Mouse (Mus musculus) heart, embryonic 14.5 days (tissue): ENCODE measurements around the gene Gm8660. TPM values are rescaled to one million over a fixed set of nuclear protein-coding genes. Genes with fewer than 3 reads are reported as not detected.
"Not testable (repeated sequence)": the region's sequence is repeated elsewhere in the genome, so short reads cannot be mapped to it uniquely, and the experiment has no call there.

Experiments
- ATAC-seq: fragments of 200-750 bp; cut with Nextera tagmentation; 2 replicates; pipeline ENCODE4 v1.8.0; 2017; ENCODE audit warnings: low read depth, moderate TSS enrichment; ENCODE audit not compliant: insufficient number of reproducible peaks, insufficient read depth, low FRiP score
- H3K27ac ChIP-seq, 2 experiments: fragments of 200-500 bp in 1 of 2; fragments of 300-500 bp in 1 of 2; sonication (generic) in 1 of 2; replicated peaks in 1 of 2; 2 replicates each; pipeline ENCODE4 v1.5.1; 2012 to 2014; ENCODE audit warnings: low read depth in 2 of 2, low read length in 2 of 2, control low read depth in 1 of 2, mild to moderate bottlenecking in 1 of 2, mixed read lengths in 1 of 2; ENCODE audit not compliant: control insufficient read depth in 1 of 2, insufficient read depth in 1 of 2
- H3K27me3 ChIP-seq: fragments of 300-500 bp; sonication (generic); 2 replicates; pipeline ENCODE4 v1.6.1; 2014; ENCODE audit warnings: mild to moderate bottlenecking, low read length, control low read depth; ENCODE audit not compliant: control insufficient read depth, insufficient read depth
- H3K36me3 ChIP-seq: fragments of 300-500 bp; sonication (generic); 2 replicates; pipeline ENCODE4 v1.6.1; 2014; ENCODE audit warnings: mild to moderate bottlenecking, control low read depth, low read length, mixed read lengths; ENCODE audit not compliant: control insufficient read depth, insufficient read depth
- H3K4me1 ChIP-seq, 2 experiments: fragments of 200-500 bp in 1 of 2; fragments of 300-500 bp in 1 of 2; sonication (generic) in 1 of 2; 2 replicates each; pipeline ENCODE4 v1.6.1; 2012 to 2014; ENCODE audit warnings: low read length in 2 of 2, control low read depth in 1 of 2, mixed read lengths in 1 of 2; ENCODE audit not compliant: control insufficient read depth in 2 of 2, insufficient read depth in 2 of 2
- H3K4me2 ChIP-seq: fragments of 300-500 bp; sonication (generic); 2 replicates; pipeline ENCODE4 v1.6.1; 2014; ENCODE audit warnings: mild to moderate bottlenecking, low read length
- H3K4me3 ChIP-seq, 2 experiments: fragments of 200-500 bp in 1 of 2; fragments of 300-500 bp in 1 of 2; sonication (generic) in 1 of 2; 2 replicates each; pipeline ENCODE4 v1.5.1; 2012 to 2014; ENCODE audit warnings: low read length in 2 of 2, mild to moderate bottlenecking in 2 of 2, control low read depth in 1 of 2, low read depth in 1 of 2, moderate library complexity in 1 of 2; ENCODE audit not compliant: control insufficient read depth in 1 of 2, insufficient read depth in 1 of 2
- H3K9ac ChIP-seq: fragments of 300-500 bp; sonication (generic); 2 replicates; pipeline ENCODE4 v1.6.1; 2014; ENCODE audit warnings: mild to moderate bottlenecking, low read length
- H3K9me3 ChIP-seq: fragments of 300-500 bp; sonication (generic); 2 replicates; pipeline ENCODE4 v1.6.1; 2016; ENCODE audit warnings: low read length, control low read depth; ENCODE audit not compliant: control insufficient read depth
- WGBS: fragments of 180-500 bp; shearing (Covaris S2); extraction: QIAGEN DNeasy Blood & Tissue Kit; methylation state at CpG from one replicate; pipeline ENCODE4 v1.1.7; 2014; 5-methylcytosine and 5-hydroxymethylcytosine counted together
- polyA plus RNA-seq: library from polyadenylated mRNA; unstranded; fragments of >200 nt; fragmentation: Nextera tagmentation; extraction: Ambion mirVana; gene quantifications from 2 replicates; pipeline ENCODE4 v1.2.1, GENCODE M21; 2014

The Gm8660 gene
- not detected in 2 replicates for polyA plus RNA-seq

GRCm38 (mm10) chr7:22370939-22371338 is at the start of gene Gm8660:
Gm8660 (minus strand) TSS chr7:22371039.
- not testable (repeated sequence) for H3K4me1 ChIP-seq, H3K9me3 ChIP-seq, H3K4me2 ChIP-seq, H3K4me3 ChIP-seq, H3K27ac ChIP-seq, H3K27me3 ChIP-seq, ATAC-seq, H3K36me3 ChIP-seq, H3K9ac ChIP-seq
- WGBS = no CpG with 5 or more reads among the region's 1 CpGs

GRCm38 (mm10) chr7:22413283-22413682 is 42.4 kb upstream of the Gm8660 start, which contains the start of gene Vmn1r148:
Vmn1r148 (plus strand) TSS chr7:22413583.
- H3K4me2 ChIP-seq, H3K9me3 ChIP-seq, H3K4me1 ChIP-seq, H3K36me3 ChIP-seq, H3K9ac ChIP-seq, H3K27ac ChIP-seq, H3K4me3 ChIP-seq, ATAC-seq, H3K27me3 ChIP-seq: not testable (repeated sequence)
- no CpG with 5 or more reads among the region's 3 CpGs for WGBS

DNA sequence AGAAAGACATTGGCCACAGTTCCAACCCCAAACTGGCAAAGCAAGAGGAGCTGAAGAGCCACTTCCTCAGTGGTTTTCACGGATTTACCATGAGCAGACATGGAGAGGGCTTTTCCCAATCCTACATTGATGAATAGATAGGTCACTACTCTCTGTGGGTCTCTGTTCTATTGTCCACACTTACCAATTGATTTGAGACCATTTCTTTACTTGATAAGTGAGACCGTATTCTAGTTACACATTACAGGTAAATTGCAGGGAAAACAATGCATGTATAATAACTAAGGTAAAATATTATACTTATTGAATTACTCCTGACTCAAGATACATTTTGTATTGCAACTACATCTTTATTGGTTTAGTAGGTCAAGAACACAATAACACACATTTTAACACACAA is 41.2 kb downstream of the Gm8660 start, which contains the start of gene Gm4187:
TSS of gene Gm4187 (minus strand) at position 101 of the 400 bp plus-strand sequence.
- no CpG with 5 or more reads among the region's 2 CpGs for WGBS
- not testable (repeated sequence) for H3K36me3 ChIP-seq, ATAC-seq, H3K27me3 ChIP-seq, H3K27ac ChIP-seq, H3K9ac ChIP-seq, H3K4me2 ChIP-seq, H3K9me3 ChIP-seq, H3K4me1 ChIP-seq, H3K4me3 ChIP-seq

Other genes with a start within 250 kb of the Gm8660 start
- not detected in 2 replicates for gene Gm10666, start 236.3 kb downstream of the Gm8660 start, polyA plus RNA-seq
- gene Vmn1r142, start 207.0 kb downstream of the Gm8660 start, polyA plus RNA-seq = not detected in 2 replicates
- gene Vmn1r143, start 181.7 kb downstream of the Gm8660 start, polyA plus RNA-seq = not detected in 2 replicates
- gene Gm8653, start 169.8 kb downstream of the Gm8660 start, polyA plus RNA-seq = not detected in 2 replicates
- not detected in 2 replicates for gene Gm8453, start 141.6 kb downstream of the Gm8660 start, polyA plus RNA-seq
- gene Gm4187, start 41.3 kb downstream of the Gm8660 start, polyA plus RNA-seq = not detected in 2 replicates
- not detected in 2 replicates for gene Vmn1r148, start 42.5 kb upstream of the Gm8660 start, polyA plus RNA-seq
- not detected in 2 replicates for gene Vmn1r149, start 67.2 kb upstream of the Gm8660 start, polyA plus RNA-seq
- gene Gm10665, start 93.0 kb upstream of the Gm8660 start, polyA plus RNA-seq = not detected in 2 replicates
- not detected in 2 replicates for gene Vmn1r151, start 128.6 kb upstream of the Gm8660 start, polyA plus RNA-seq
- not detected in 2 replicates for gene Vmn1r152, start 151.9 kb upstream of the Gm8660 start, polyA plus RNA-seq
- gene Gm8677, start 163.8 kb upstream of the Gm8660 start, polyA plus RNA-seq = not detected in 2 replicates
- not detected in 2 replicates for gene Gm4201, start 194.3 kb upstream of the Gm8660 start, polyA plus RNA-seq
- not detected in 2 replicates for gene Gm4565, start 217.1 kb upstream of the Gm8660 start, polyA plus RNA-seq